In the genomic region with DNA sequence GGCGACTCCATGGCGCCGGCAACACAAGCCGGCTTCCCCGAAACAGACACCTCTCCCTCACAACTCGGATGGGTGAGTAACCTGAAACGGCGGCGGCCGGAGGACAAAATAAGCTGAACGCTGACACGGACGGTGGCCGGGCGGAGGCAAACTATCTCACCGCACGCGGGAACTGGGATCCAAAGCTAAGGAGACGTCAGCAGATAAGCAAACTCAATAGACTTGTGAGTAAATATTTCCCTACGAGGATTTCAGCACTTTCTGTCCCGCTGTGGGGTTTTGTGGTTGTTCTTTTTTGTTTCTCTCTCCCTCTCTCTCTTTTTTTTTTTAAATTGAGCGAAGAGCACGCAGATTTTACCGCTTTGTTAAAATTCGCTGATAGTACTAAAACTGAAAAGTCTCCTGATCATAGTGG, we compare ENCODE assay signal across 8 mouse cellular contexts. TPM values are rescaled to one million over a fixed set of nuclear protein-coding genes. Genes with fewer than 3 reads are reported as not detected.
DNase-seq lines count a peak whose midpoint lies in the region; ATAC-seq lines count a peak whose summit lies in the region.

A gene (minus strand): TSS at position 81 of the 415 bp plus-strand sequence.

- H3K36me3 ChIP-seq in lung, embryonic 16.5 days (ENCODE audit: control insufficient read depth, insufficient read depth, low read length) = 0 out of 2 replicates have a peak, but pooled peaks cover 2% of the 10 kb centered on the region

- no peaks in the 10 kb centered on the region for H3K27me3 ChIP-seq in lung, embryonic 16.5 days (ENCODE audit: control insufficient read depth, insufficient read depth, low read depth, low read length)

- WGBS in lung, embryonic 16.5 days = 0% methylated on average over 25 of the region's 25 CpGs

- no peaks in the 10 kb centered on the region for H3K9me3 ChIP-seq in lung, embryonic 16.5 days (ENCODE audit: control insufficient read depth, low read length)

- H3K4me3 ChIP-seq in lung, embryonic 16.5 days (ENCODE audit: low read length) = peak within 1 kb of the TSS; percentile 92

- peak; percentile 91 for DNase-seq in MEL-GATA-1-ER (ENCODE audit: extremely low read depth, low read depth)
- peak; percentile 97 for DNase-seq in cerebellum, adult 8-10 months
- DNase-seq in forelimb bud, embryonic 11.5 days (ENCODE audit: low read depth, low spot score) = peak; percentile 88
- peak; percentile 96 for DNase-seq in layer of hippocampus, adult 9-10 months (ENCODE audit: low spot score)
- DNase-seq in ovary, postnatal 10 days (ENCODE audit: low spot score) = peak; percentile 98
- peak; percentile 84 to 85 for DNase-seq in thymus, postnatal 10 days (ENCODE audit: low spot score in 2 of 2)

- peaks cover 7% of the 10 kb centered on the region; the same call in 1 of the 2 replicates for H3K4me1 ChIP-seq in lung, embryonic 16.5 days (replicated peaks; ENCODE audit: control insufficient read depth, insufficient read depth, low read length)

- H3K9ac ChIP-seq in lung, embryonic 16.5 days (ENCODE audit: low read length) = peak within 1 kb of the TSS; percentile 90

- H3K4me2 ChIP-seq in lung, embryonic 16.5 days (ENCODE audit: low read depth, low read length) = peak within 1 kb of the TSS; percentile 80

- peak; percentile 67 to 86 for ATAC-seq in hematopoietic stem cell, adult 5-6 weeks (replicated peaks in 1 of 2; ENCODE audit: insufficient read depth in 1 of 2, low FRiP score in 2 of 2, low TSS enrichment in 1 of 2, low read depth in 1 of 2, poor library complexity in 2 of 2, severe bottlenecking in 2 of 2)
- peak; percentile 86 for ATAC-seq in lung, embryonic 16.5 days (ENCODE audit: low read depth)

- H3K27ac ChIP-seq in lung, embryonic 16.5 days (ENCODE audit: low read length) = peak within 1 kb of the TSS; percentile 74

RNA-seq across cellular contexts. Expression of the gene that starts here (rescaled TPM):
- 25.2 and 26.2 TPM in 2 replicates for total RNA-seq in hematopoietic stem cell, adult 5-6 weeks (2017)
- polyA plus RNA-seq in lung, embryonic 16.5 days (2015; fragmentation: Nextera tagmentation; extraction: Ambion mirVana) = 10.5 and 11.1 TPM in 2 replicates

Comparison
In these comparisons a context has a peak if more than half of its experiments do, and no peak if none do; other contexts are left out.
1. Peak in every context shown above with its lines: DNase-seq, ATAC-seq, H3K4me3 ChIP-seq and H3K27ac ChIP-seq.